Mouse (Mus musculus): ENCODE results near the gene Spata13. TPM values are rescaled to one million over a fixed set of nuclear protein-coding genes. Genes with fewer than 3 reads are reported as not detected.
A peak's percentile ranks its signal among the peaks of the same experiment; 100 is the strongest.

The Spata13 gene
- polyA plus RNA-seq, 1 experiment from 2014 or later: 31.6 TPM

- 83% methylated on average over 6 of the region's 6 CpGs for WGBS
- Histone ChIP-seq H3K27me3 (ENCODE audit: control insufficient read depth, insufficient read depth, low read length) (no peaks in the 10 kb centered on the region), H3K4me1 (ENCODE audit: control insufficient read depth, insufficient read depth, low read length) (peaks cover 16% of the 10 kb centered on the region), H3K4me3 (replicated peaks; ENCODE audit: low read depth, low read length) (no peak overlapping the region), H3K4me2 (ENCODE audit: low read length) (no peak overlapping the region), H3K9me3 (ENCODE audit: control insufficient read depth, low read length) (no peaks in the 10 kb centered on the region), H3K36me3 (ENCODE audit: control insufficient read depth, insufficient read depth, low read length) (peaks cover 11% of the 10 kb centered on the region; the same call in 1 of the 2 replicates), H3K9ac (replicated peaks; ENCODE audit: low read length) (no peak overlapping the region), H3K27ac (replicated peaks; ENCODE audit: low read depth, low read length) (0 out of 2 replicates have a peak overlapping the region, but pooled peaks have one; percentile 20)
- no peak for ATAC-seq (ENCODE audit: low FRiP score, low TSS enrichment)
- peak; percentile 63 for DNase-seq
Observed at GRCm38 (mm10) chr14:60741490-60741981, 107.7 kb downstream of the Spata13 start.

- Histone ChIP-seq H3K4me3 (replicated peaks; ENCODE audit: low read depth, low read length) (no peak overlapping the region), H3K27ac (replicated peaks; ENCODE audit: low read depth, low read length) (no peak overlapping the region), H3K27me3 (ENCODE audit: control insufficient read depth, insufficient read depth, low read length) (no peaks in the 10 kb centered on the region), H3K4me1 (ENCODE audit: control insufficient read depth, insufficient read depth, low read length) (0 out of 2 replicates have a peak, but pooled peaks cover 2% of the 10 kb centered on the region), H3K9ac (replicated peaks; ENCODE audit: low read length) (no peak overlapping the region), H3K4me2 (ENCODE audit: low read length) (no peak overlapping the region), H3K36me3 (ENCODE audit: control insufficient read depth, insufficient read depth, low read length) (peaks cover 22% of the 10 kb centered on the region), H3K9me3 (ENCODE audit: control insufficient read depth, low read length) (no peaks in the 10 kb centered on the region)
- ATAC-seq (ENCODE audit: low FRiP score, low TSS enrichment): no peak
- DNase-seq: no peak
- WGBS: 78% methylated on average over 9 of the region's 9 CpGs
Observed at GRCm38 (mm10) chr14:60743681-60744080, 109.9 kb downstream of the Spata13 start.

- Histone ChIP-seq H3K27ac (replicated peaks; ENCODE audit: low read depth, low read length) (no peak overlapping the region), H3K36me3 (ENCODE audit: control insufficient read depth, insufficient read depth, low read length) (peaks cover 29% of the 10 kb centered on the region), H3K9me3 (ENCODE audit: control insufficient read depth, low read length) (no peaks in the 10 kb centered on the region), H3K27me3 (ENCODE audit: control insufficient read depth, insufficient read depth, low read length) (no peaks in the 10 kb centered on the region), H3K4me2 (ENCODE audit: low read length) (no peak overlapping the region), H3K9ac (replicated peaks; ENCODE audit: low read length) (no peak overlapping the region), H3K4me1 (ENCODE audit: control insufficient read depth, insufficient read depth, low read length) (no peaks in the 10 kb centered on the region), H3K4me3 (replicated peaks; ENCODE audit: low read depth, low read length) (no peak overlapping the region)
- DNase-seq (no peak), ATAC-seq (ENCODE audit: low FRiP score, low TSS enrichment) (no peak)
- WGBS: 92% methylated on average over 6 of the region's 6 CpGs
Observed at GRCm38 (mm10) chr14:60745201-60745600, 111.4 kb downstream of the Spata13 start.

GRCm38 (mm10) chr14:60746141-60746540 is 112.3 kb downstream of the Spata13 start:
- no peak overlapping the region for H3K27ac ChIP-seq (replicated peaks; ENCODE audit: low read depth, low read length)
- no peak overlapping the region for H3K4me2 ChIP-seq (ENCODE audit: low read length)
- no peaks in the 10 kb centered on the region for H3K9me3 ChIP-seq (ENCODE audit: control insufficient read depth, low read length)
- ATAC-seq (ENCODE audit: low FRiP score, low TSS enrichment) (no peak), DNase-seq (no peak)
- H3K4me3 ChIP-seq (replicated peaks; ENCODE audit: low read depth, low read length): no peak overlapping the region
- peaks cover 29% of the 10 kb centered on the region for H3K36me3 ChIP-seq (ENCODE audit: control insufficient read depth, insufficient read depth, low read length)
- WGBS: 97% methylated on average over 10 of the region's 10 CpGs
- H3K9ac ChIP-seq (replicated peaks; ENCODE audit: low read length): no peak overlapping the region
- no peaks in the 10 kb centered on the region for H3K4me1 ChIP-seq (ENCODE audit: control insufficient read depth, insufficient read depth, low read length)
- no peaks in the 10 kb centered on the region for H3K27me3 ChIP-seq (ENCODE audit: control insufficient read depth, insufficient read depth, low read length)

- Histone ChIP-seq H3K27me3 (ENCODE audit: control insufficient read depth, insufficient read depth, low read length) (no peaks in the 10 kb centered on the region), H3K4me1 (ENCODE audit: control insufficient read depth, insufficient read depth, low read length) (no peaks in the 10 kb centered on the region), H3K9me3 (ENCODE audit: control insufficient read depth, low read length) (no peaks in the 10 kb centered on the region), H3K4me2 (ENCODE audit: low read length) (no peak overlapping the region), H3K36me3 (ENCODE audit: control insufficient read depth, insufficient read depth, low read length) (peaks cover 29% of the 10 kb centered on the region), H3K9ac (replicated peaks; ENCODE audit: low read length) (no peak overlapping the region), H3K4me3 (replicated peaks; ENCODE audit: low read depth, low read length) (no peak overlapping the region), H3K27ac (replicated peaks; ENCODE audit: low read depth, low read length) (no peak overlapping the region)
- 92% methylated on average over 21 of the region's 21 CpGs for WGBS
- ATAC-seq (ENCODE audit: low FRiP score, low TSS enrichment) (no peak), DNase-seq (no peak)
Observed at GRCm38 (mm10) chr14:60747154-60747870, 113.5 kb downstream of the Spata13 start.

GRCm38 (mm10) chr14:60749880-60750279 is 116.1 kb downstream of the Spata13 start:
- no peaks in the 10 kb centered on the region for H3K4me1 ChIP-seq (ENCODE audit: control insufficient read depth, insufficient read depth, low read length)
- no peaks in the 10 kb centered on the region for H3K9me3 ChIP-seq (ENCODE audit: control insufficient read depth, low read length)
- WGBS: 96% methylated on average over 12 of the region's 12 CpGs
- H3K9ac ChIP-seq (replicated peaks; ENCODE audit: low read length): no peak overlapping the region
- H3K4me3 ChIP-seq (replicated peaks; ENCODE audit: low read depth, low read length): no peak overlapping the region
- no peak for ATAC-seq (ENCODE audit: low FRiP score, low TSS enrichment)
- DNase-seq: no peak
- H3K27me3 ChIP-seq (ENCODE audit: control insufficient read depth, insufficient read depth, low read length): no peaks in the 10 kb centered on the region
- H3K36me3 ChIP-seq (ENCODE audit: control insufficient read depth, insufficient read depth, low read length): peaks cover 43% of the 10 kb centered on the region
- no peak overlapping the region for H3K4me2 ChIP-seq (ENCODE audit: low read length)
- H3K27ac ChIP-seq (replicated peaks; ENCODE audit: low read depth, low read length): no peak overlapping the region

- no peaks in the 10 kb centered on the region for H3K4me1 ChIP-seq (ENCODE audit: control insufficient read depth, insufficient read depth, low read length)
- no peak overlapping the region for H3K27ac ChIP-seq (replicated peaks; ENCODE audit: low read depth, low read length)
- H3K9me3 ChIP-seq (ENCODE audit: control insufficient read depth, low read length): no peaks in the 10 kb centered on the region
- no peak overlapping the region for H3K4me2 ChIP-seq (ENCODE audit: low read length)
- no peaks in the 10 kb centered on the region for H3K27me3 ChIP-seq (ENCODE audit: control insufficient read depth, insufficient read depth, low read length)
- peaks cover 45% of the 10 kb centered on the region for H3K36me3 ChIP-seq (ENCODE audit: control insufficient read depth, insufficient read depth, low read length)
- WGBS: 96% methylated on average over 16 of the region's 16 CpGs
- no peak for ATAC-seq (ENCODE audit: low FRiP score, low TSS enrichment)
- H3K4me3 ChIP-seq (replicated peaks; ENCODE audit: low read depth, low read length): no peak overlapping the region
- no peak for DNase-seq
- no peak overlapping the region for H3K9ac ChIP-seq (replicated peaks; ENCODE audit: low read length)
Observed at GRCm38 (mm10) chr14:60751581-60751980, 117.8 kb downstream of the Spata13 start.

- Histone ChIP-seq H3K4me1 (ENCODE audit: control insufficient read depth, insufficient read depth, low read length) (no peaks in the 10 kb centered on the region), H3K27me3 (ENCODE audit: control insufficient read depth, insufficient read depth, low read length) (no peaks in the 10 kb centered on the region), H3K27ac (replicated peaks; ENCODE audit: low read depth, low read length) (no peak overlapping the region), H3K9me3 (ENCODE audit: control insufficient read depth, low read length) (no peaks in the 10 kb centered on the region), H3K4me3 (replicated peaks; ENCODE audit: low read depth, low read length) (no peak overlapping the region), H3K9ac (replicated peaks; ENCODE audit: low read length) (no peak overlapping the region), H3K36me3 (ENCODE audit: control insufficient read depth, insufficient read depth, low read length) (peaks cover 43% of the 10 kb centered on the region), H3K4me2 (ENCODE audit: low read length) (no peak overlapping the region)
- peak; percentile 70 for DNase-seq
- no peak for ATAC-seq (ENCODE audit: low FRiP score, low TSS enrichment)
- 60% methylated on average over 14 of the region's 14 CpGs for WGBS
Observed at GRCm38 (mm10) chr14:60752892-60753800, 119.3 kb downstream of the Spata13 start.
